Mouse (Mus musculus): ENCODE data around the gene Gm12184. TPM values are rescaled to one million over a fixed set of nuclear protein-coding genes. Genes with fewer than 3 reads are reported as not detected.

Gene Gm12184
- polyA plus RNA-seq, 1 experiment from 2014 or later, result 4.1 TPM

DNA sequence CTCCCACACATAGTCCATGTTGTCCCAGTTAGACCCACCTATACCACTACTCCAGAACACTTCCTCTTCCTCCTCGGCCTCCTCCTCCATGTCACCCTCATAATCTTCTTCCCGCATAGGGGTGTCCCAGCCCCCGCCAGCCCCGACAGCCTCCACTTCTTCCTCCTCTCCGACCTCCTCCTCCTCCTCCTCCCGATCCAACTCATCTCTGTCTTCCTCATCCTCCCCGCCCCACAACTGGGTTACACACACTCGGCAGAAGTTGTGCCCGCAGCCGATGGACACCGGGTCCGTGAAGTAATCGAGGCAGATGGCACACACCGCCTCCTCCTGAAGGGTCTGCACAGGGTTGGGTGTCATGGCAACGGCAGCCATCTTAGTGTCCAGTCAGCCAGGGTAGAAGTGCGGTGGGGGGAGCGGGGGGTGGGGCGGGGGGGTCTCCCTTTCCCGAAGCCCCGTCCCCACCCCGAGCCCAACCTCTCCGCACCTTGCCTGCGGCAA lies 10.1 kb downstream of the Gm12184 start:
- peak overlapping the region; percentile 95 for H3K27ac ChIP-seq (ENCODE audit: low read depth)
- H3K4me1 ChIP-seq (replicated peaks; ENCODE audit: control insufficient read depth, insufficient read depth, low read length), result peaks cover 8% of the 10 kb centered on the region
- WGBS, result 3% methylated on average over 23 of the region's 23 CpGs
- peak; percentile 50 for ATAC-seq (replicated peaks; ENCODE audit: low FRiP score, low TSS enrichment, low read depth)
- no peaks in the 10 kb centered on the region for H3K9me3 ChIP-seq (ENCODE audit: control insufficient read depth, low read length)
- peaks cover 37% of the 10 kb centered on the region for H3K36me3 ChIP-seq (ENCODE audit: control insufficient read depth, insufficient read depth, low read length)
- H3K27me3 ChIP-seq (replicated peaks; ENCODE audit: control insufficient read depth, insufficient read depth, low read length), result no peaks in the 10 kb centered on the region
- peak overlapping the region; percentile 80 for H3K4me3 ChIP-seq (ENCODE audit: low read depth, low read length)
- H3K4me2 ChIP-seq (ENCODE audit: low read length), result peak overlapping the region; percentile 85
- H3K9ac ChIP-seq (ENCODE audit: low read length), result peak overlapping the region; percentile 86
- peak; percentile 73 for DNase-seq (ENCODE audit: low spot score)

DNA sequence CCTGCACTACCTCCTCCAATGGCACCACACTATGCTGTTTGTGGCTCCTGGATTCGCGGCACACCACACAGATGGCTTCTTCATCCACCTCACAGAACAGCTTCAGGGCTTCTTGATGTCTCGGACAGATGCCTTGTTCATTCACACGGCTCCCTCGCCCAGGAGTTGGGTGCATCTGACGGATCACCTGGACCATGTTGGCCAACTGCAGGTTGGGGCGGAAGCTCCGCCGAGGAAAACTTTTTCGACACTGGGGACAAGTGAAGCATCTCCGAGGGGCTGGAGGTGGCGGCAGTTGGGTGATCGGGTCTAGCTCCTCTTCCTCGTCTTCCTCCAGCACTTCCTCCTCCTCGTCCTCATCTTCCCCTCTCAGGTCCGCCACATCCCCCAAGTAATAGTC lies 10.6 kb downstream of the Gm12184 start:
- peak overlapping the region; percentile 85 for H3K4me2 ChIP-seq (ENCODE audit: low read length)
- no peak overlapping the region for H3K27ac ChIP-seq (ENCODE audit: low read depth)
- WGBS, result 69% methylated on average over 16 of the region's 16 CpGs
- no peaks in the 10 kb centered on the region for H3K27me3 ChIP-seq (replicated peaks; ENCODE audit: control insufficient read depth, insufficient read depth, low read length)
- ATAC-seq (replicated peaks; ENCODE audit: low FRiP score, low TSS enrichment, low read depth) (no peak), DNase-seq (ENCODE audit: low spot score) (no peak)
- H3K36me3 ChIP-seq (ENCODE audit: control insufficient read depth, insufficient read depth, low read length), result peaks cover 42% of the 10 kb centered on the region
- peak overlapping the region; percentile 80 for H3K4me3 ChIP-seq (ENCODE audit: low read depth, low read length)
- peak overlapping the region; percentile 86 for H3K9ac ChIP-seq (ENCODE audit: low read length)
- peaks cover 8% of the 10 kb centered on the region for H3K4me1 ChIP-seq (replicated peaks; ENCODE audit: control insufficient read depth, insufficient read depth, low read length)
- no peaks in the 10 kb centered on the region for H3K9me3 ChIP-seq (ENCODE audit: control insufficient read depth, low read length)

DNA sequence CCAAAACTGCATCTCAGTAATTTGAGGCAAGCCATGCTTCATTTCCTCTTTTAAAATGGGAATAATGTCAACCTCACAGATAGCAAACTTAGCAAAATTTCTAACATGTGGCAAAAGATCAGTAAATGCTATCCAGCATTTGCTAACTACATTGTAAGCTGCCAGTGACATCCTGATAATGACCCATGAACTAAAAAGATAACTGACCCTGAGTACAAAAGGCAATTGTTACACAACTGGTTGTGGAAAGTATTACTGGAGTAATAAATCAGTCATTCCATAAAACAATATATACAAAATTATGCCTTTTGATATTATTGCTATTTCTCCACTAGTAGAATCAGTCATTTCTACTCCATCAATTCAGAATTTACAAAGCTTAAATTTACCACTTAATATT lies 12.7 kb downstream of the Gm12184 start:
- H3K36me3 ChIP-seq (ENCODE audit: control insufficient read depth, insufficient read depth, low read length), result peaks cover 60% of the 10 kb centered on the region
- no peak overlapping the region for H3K9ac ChIP-seq (ENCODE audit: low read length)
- H3K9me3 ChIP-seq (ENCODE audit: control insufficient read depth, low read length), result no peaks in the 10 kb centered on the region
- no peak for DNase-seq (ENCODE audit: low spot score)
- no peak overlapping the region for H3K4me3 ChIP-seq (ENCODE audit: low read depth, low read length)
- no peaks in the 10 kb centered on the region for H3K27me3 ChIP-seq (replicated peaks; ENCODE audit: control insufficient read depth, insufficient read depth, low read length)
- no peak for ATAC-seq (replicated peaks; ENCODE audit: low FRiP score, low TSS enrichment, low read depth)
- no peak overlapping the region for H3K4me2 ChIP-seq (ENCODE audit: low read length)
- peaks cover 8% of the 10 kb centered on the region for H3K4me1 ChIP-seq (replicated peaks; ENCODE audit: control insufficient read depth, insufficient read depth, low read length)
- no peak overlapping the region for H3K27ac ChIP-seq (ENCODE audit: low read depth)

DNA sequence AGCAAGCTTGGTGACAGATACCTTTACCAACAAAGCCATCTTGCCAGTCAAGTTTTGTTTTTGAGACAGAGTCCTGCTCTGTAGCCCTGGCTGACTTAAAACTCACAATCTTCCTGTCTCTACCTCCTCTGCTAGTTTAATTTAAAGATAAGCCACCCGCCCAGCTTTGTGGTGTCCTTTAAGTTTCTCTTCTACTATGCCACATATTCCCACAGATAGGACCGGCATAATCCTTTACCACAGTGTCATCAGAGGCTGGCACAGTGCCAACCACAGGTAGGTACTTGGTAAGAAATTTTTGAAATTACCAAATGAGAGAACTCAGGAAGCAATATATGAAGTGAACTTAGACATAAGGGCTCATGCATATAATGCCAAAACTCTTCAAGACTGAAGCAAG lies 16.3 kb downstream of the Gm12184 start:
- DNase-seq (ENCODE audit: low spot score) (no peak), ATAC-seq (replicated peaks; ENCODE audit: low FRiP score, low TSS enrichment, low read depth) (no peak)
- Histone ChIP-seq H3K9me3 (ENCODE audit: control insufficient read depth, low read length) (no peaks in the 10 kb centered on the region), H3K27ac (ENCODE audit: low read depth) (no peak overlapping the region), H3K4me1 (replicated peaks; ENCODE audit: control insufficient read depth, insufficient read depth, low read length) (peaks cover 7% of the 10 kb centered on the region), H3K4me2 (ENCODE audit: low read length) (no peak overlapping the region), H3K27me3 (replicated peaks; ENCODE audit: control insufficient read depth, insufficient read depth, low read length) (no peaks in the 10 kb centered on the region), H3K9ac (ENCODE audit: low read length) (no peak overlapping the region), H3K4me3 (ENCODE audit: low read depth, low read length) (no peak overlapping the region), H3K36me3 (ENCODE audit: control insufficient read depth, insufficient read depth, low read length) (peaks cover 92% of the 10 kb centered on the region)
- 84% methylated on average over 2 of the region's 2 CpGs for WGBS

DNA sequence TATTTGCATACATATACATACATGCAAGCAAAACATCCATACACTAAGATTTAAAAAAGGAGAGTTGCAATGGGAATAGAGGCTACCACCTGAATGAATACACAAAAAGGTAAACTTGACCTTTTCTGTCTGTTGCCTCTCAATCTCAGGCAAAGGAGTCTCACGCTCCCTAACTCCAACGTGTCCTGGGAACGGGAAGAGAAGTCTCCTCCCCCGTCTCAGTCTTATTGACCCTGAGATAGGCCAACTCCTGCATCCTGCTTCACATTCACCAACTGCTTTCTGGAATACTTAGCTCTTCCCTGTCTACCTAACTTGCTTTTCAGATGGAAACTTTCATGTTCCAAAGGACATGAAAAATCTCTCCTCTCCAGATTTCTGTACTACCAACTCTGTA lies 17.0 kb downstream of the Gm12184 start:
- Histone ChIP-seq H3K4me1 (replicated peaks; ENCODE audit: control insufficient read depth, insufficient read depth, low read length) (no peaks in the 10 kb centered on the region; the same call in 1 of the 2 replicates), H3K9me3 (ENCODE audit: control insufficient read depth, low read length) (no peaks in the 10 kb centered on the region), H3K27me3 (replicated peaks; ENCODE audit: control insufficient read depth, insufficient read depth, low read length) (no peaks in the 10 kb centered on the region), H3K9ac (ENCODE audit: low read length) (no peak overlapping the region), H3K4me2 (ENCODE audit: low read length) (no peak overlapping the region), H3K36me3 (ENCODE audit: control insufficient read depth, insufficient read depth, low read length) (peaks cover 93% of the 10 kb centered on the region), H3K27ac (ENCODE audit: low read depth) (no peak overlapping the region), H3K4me3 (ENCODE audit: low read depth, low read length) (no peak overlapping the region)
- DNase-seq (ENCODE audit: low spot score), result no peak
- WGBS, result 45% methylated on average over 4 of the region's 4 CpGs
- ATAC-seq (replicated peaks; ENCODE audit: low FRiP score, low TSS enrichment, low read depth), result no peak

DNA sequence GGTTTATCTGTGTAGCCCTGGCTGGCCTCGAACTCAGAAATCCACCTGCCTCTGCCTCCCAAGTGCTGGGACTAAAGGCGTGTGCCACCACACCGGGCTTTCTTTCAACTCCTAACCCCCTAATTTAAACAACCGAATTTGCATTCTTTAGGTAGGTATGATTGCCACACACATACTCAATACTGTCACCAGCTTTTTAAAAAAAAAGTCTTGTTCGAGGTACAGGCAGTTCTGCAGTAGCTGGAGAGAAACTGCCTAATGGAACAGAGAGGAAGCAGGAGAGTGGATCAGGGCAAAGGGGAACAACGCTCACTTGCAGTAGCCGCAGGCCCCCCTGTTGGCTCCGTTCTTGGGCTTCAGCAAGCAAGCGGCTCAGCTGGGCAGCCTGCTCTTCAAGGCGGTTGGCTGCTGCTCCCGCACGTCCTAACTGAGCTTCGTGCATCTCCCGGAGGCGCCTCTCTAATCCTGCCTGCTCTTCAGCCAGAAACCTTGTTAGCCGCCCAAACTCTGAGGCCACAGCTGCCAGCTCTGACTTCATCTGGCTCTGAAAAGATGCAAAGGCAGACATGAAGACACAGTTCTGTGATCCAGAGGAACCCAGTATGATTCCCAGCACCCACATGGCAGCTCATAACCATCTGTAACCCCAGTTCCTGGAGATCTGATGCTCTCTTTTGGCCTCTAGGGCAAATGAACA lies 17.6 kb downstream of the Gm12184 start:
- Histone ChIP-seq H3K27me3 (replicated peaks; ENCODE audit: control insufficient read depth, insufficient read depth, low read length) (no peaks in the 10 kb centered on the region), H3K9ac (ENCODE audit: low read length) (no peak overlapping the region), H3K9me3 (ENCODE audit: control insufficient read depth, low read length) (no peaks in the 10 kb centered on the region), H3K36me3 (ENCODE audit: control insufficient read depth, insufficient read depth, low read length) (peaks cover 96% of the 10 kb centered on the region), H3K27ac (ENCODE audit: low read depth) (no peak overlapping the region), H3K4me1 (replicated peaks; ENCODE audit: control insufficient read depth, insufficient read depth, low read length) (no peaks in the 10 kb centered on the region; the same call in 1 of the 2 replicates), H3K4me2 (ENCODE audit: low read length) (no peak overlapping the region), H3K4me3 (ENCODE audit: low read depth, low read length) (no peak overlapping the region)
- 73% methylated on average over 16 of the region's 16 CpGs for WGBS
- no peak for DNase-seq (ENCODE audit: low spot score)
- no peak for ATAC-seq (replicated peaks; ENCODE audit: low FRiP score, low TSS enrichment, low read depth)

DNA sequence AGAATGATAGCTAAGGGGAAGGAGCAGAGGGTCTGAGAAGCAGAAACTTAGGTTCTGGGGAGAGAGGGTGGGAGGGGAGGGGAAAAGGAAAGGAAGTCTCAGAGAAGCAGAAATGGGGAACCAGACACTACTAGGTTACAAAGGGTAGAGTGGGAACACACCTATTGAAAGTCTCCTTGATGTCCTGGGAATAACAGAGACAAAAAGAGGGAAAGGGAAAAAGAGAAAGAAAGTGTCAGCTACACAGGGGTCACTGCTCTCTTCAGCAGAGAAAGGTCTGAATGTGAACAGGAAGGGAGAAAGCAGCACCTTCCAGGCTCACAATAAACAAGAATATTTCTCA lies 18.2 kb downstream of the Gm12184 start:
- H3K4me1 ChIP-seq (replicated peaks; ENCODE audit: control insufficient read depth, insufficient read depth, low read length), result no peaks in the 10 kb centered on the region; the same call in 1 of the 2 replicates
- H3K4me3 ChIP-seq (ENCODE audit: low read depth, low read length), result no peak overlapping the region
- no peak for ATAC-seq (replicated peaks; ENCODE audit: low FRiP score, low TSS enrichment, low read depth)
- H3K36me3 ChIP-seq (ENCODE audit: control insufficient read depth, insufficient read depth, low read length), result peaks cover 97% of the 10 kb centered on the region
- H3K9ac ChIP-seq (ENCODE audit: low read length), result no peak overlapping the region
- H3K27me3 ChIP-seq (replicated peaks; ENCODE audit: control insufficient read depth, insufficient read depth, low read length), result no peaks in the 10 kb centered on the region
- H3K4me2 ChIP-seq (ENCODE audit: low read length), result no peak overlapping the region
- no peak overlapping the region for H3K27ac ChIP-seq (ENCODE audit: low read depth)
- H3K9me3 ChIP-seq (ENCODE audit: control insufficient read depth, low read length), result no peaks in the 10 kb centered on the region
- no peak for DNase-seq (ENCODE audit: low spot score)

DNA sequence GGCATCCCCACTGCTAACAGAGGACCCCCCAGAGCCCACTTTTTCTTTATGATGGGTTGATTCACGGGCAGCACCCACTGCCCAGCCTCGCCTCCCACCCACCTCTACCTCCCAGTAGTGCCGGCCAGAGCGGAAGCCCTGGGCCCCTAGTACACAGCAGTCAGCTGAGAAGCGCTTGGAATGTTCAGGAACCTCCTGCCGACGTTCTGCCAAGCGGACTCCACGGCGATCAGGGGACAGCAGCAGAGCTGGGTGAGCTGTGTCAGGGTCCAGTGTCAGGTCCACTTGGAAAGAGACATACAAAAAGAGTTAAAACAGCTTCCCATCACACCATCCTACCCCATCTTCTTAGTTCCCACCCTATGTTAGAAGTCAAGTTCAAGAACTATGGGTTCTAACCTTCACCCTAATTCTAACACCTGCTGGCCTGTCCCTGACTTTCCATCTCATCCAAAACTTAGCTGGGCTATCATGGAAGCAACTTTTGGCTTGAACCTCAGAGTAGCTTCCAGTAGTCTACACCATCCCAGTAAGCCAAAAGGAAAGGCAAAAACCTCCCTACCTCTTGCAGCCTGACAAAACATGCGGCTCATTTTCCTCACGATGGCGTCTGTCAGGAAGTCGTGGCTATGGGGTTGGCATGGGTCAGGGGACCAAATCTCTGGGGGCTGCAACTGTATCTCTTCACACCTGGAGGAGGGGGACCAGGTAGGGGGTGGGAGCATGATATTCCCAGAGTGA lies 18.7 kb downstream of the Gm12184 start:
- Histone ChIP-seq H3K4me2 (ENCODE audit: low read length) (no peak overlapping the region), H3K9ac (ENCODE audit: low read length) (no peak overlapping the region), H3K4me1 (replicated peaks; ENCODE audit: control insufficient read depth, insufficient read depth, low read length) (no peaks in the 10 kb centered on the region; the same call in none of the 2 replicates), H3K9me3 (ENCODE audit: control insufficient read depth, low read length) (no peaks in the 10 kb centered on the region), H3K27me3 (replicated peaks; ENCODE audit: control insufficient read depth, insufficient read depth, low read length) (no peaks in the 10 kb centered on the region), H3K4me3 (ENCODE audit: low read depth, low read length) (no peak overlapping the region), H3K36me3 (ENCODE audit: control insufficient read depth, insufficient read depth, low read length) (peaks cover 97% of the 10 kb centered on the region), H3K27ac (ENCODE audit: low read depth) (no peak overlapping the region)
- ATAC-seq (replicated peaks; ENCODE audit: low FRiP score, low TSS enrichment, low read depth) (peak; percentile 17), DNase-seq (ENCODE audit: low spot score) (no peak)
- 64% methylated on average over 14 of the region's 14 CpGs for WGBS
